Mouse (Mus musculus) gastrocnemius, adult 8-10 months (tissue): Measurements from ENCODE around the gene Gm49369. TPM values are rescaled to one million over a fixed set of nuclear protein-coding genes. Genes with fewer than 3 reads are reported as not detected.
A peak's percentile ranks its signal among the peaks of the same experiment; 100 is the strongest.
"Not testable (repeated sequence)": the region's sequence is repeated elsewhere in the genome, so short reads cannot be mapped to it uniquely, and the experiment has no call there.

ENCODE experiments used
- DNase-seq, 2 experiments: peaks; one replicate each; pipeline ENCODE4 v3.0.0; 2022; ENCODE audit warnings: low spot score in 2 of 2
- total RNA-seq, 4 experiments: library from RNA; stranded (reverse); gene quantifications; 2 replicates each; pipeline ENCODE4 v1.2.4; 2022

The Gm49369 gene
- total RNA-seq, 4 experiments from 2014 or later: 1.7 to 8.5 (median 4.8) TPM

GRCm38 (mm10) chr7:142330271-142330724, 52.2 kb downstream of the Gm49369 start:
- DNase-seq: peak in 1 of 2 experiments; percentile 27

- DNase-seq: no peak
These were observed 54.0 kb downstream of the Gm49369 start for GRCm38 (mm10) chr7:142328507-142328906.

DNA sequence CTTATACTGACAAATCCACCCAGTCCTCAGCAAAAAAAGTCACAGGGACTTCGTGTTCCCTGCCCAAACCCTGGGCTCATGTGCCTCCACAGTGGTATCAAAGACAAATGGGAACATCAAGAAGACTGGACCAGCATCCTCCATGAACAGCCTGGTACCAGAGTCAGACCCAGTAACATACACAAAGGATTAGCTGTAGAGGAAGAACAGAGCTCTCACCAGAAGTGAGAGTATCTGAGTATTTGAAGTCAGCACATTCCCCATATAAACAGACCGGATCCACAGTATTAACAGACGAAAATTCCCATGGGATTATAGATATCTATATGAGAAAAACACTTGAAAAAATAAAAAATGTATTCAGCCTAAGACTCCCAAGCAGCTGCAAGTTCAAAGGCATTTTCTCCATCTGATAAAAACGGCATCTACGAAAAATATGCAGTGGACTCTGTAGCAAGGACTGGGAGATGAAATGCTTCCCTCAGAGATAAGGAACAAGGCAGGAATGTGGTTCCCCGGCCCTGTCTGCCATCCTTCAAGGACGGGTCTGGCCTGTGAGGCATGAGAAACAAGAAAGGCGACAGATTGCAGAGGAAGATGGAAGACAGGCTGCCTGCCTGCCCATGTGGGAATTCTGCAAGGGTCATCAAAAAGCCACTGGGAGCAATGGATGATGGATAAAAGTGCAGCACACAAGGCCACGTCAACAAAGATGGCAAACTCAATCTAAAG, 55.6 kb downstream of the Gm49369 start:
- DNase-seq: no peak

DNA sequence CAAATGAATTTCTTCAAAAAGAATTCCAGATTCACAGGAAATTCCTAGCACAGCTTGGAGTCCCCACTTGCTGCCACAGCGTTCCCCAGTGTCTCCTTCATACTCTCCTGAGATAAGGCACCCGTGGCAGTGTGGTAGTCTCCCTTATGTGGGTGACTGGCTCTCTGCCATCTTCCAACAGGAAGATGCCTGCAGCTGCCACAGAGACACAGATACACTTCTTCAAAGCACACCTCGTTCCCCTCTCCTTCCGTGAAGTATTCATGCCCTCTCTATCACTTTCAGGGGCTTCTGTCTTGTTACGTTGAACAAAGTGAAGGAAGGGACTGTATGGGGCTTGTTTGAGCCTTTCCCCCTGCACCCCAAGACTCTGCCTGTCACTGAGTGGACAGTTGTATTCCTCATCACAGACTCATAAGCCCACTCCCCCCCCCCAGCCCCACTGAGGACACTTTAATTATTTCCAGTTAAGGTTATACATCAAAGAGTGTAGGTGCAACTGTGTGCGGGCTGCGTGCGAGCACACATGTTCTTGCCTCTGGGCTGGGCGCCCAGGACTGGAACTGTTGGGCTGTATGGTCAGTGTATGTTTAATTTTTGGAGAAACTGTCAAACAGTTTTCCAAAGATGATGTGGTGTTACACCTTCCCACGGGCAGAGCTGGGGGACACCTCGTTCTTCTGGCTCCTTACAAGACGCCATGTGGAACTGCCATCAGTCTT, 58.9 kb downstream of the Gm49369 start:
- DNase-seq: no peak

GRCm38 (mm10) chr7:142322641-142323040, 59.8 kb downstream of the Gm49369 start:
- no peak for DNase-seq

- not testable (repeated sequence) for DNase-seq
These were observed 60.7 kb downstream of the Gm49369 start for GRCm38 (mm10) chr7:142321637-142322306.

Other genes starting within 250 kb of the Gm49369 start
- gene Gm39115, start 246.6 kb downstream of the Gm49369 start, total RNA-seq: not detected
- not detected for gene Gm45337, start 238.1 kb downstream of the Gm49369 start, total RNA-seq
- gene Gm29735, start 225.6 kb downstream of the Gm49369 start, total RNA-seq: not detected
- gene Gm4553, start 216.9 kb downstream of the Gm49369 start, total RNA-seq: not detected
- not detected for gene Krtap5-2, start 206.7 kb downstream of the Gm49369 start, total RNA-seq
- gene Gm10153, start 192.3 kb downstream of the Gm49369 start, total RNA-seq: not detected
- not detected for gene Krtap5-3, start 181.3 kb downstream of the Gm49369 start, total RNA-seq
- gene Gm7579, start 170.8 kb downstream of the Gm49369 start, total RNA-seq: not detected
- gene Krtap5-5, start 152.7 kb downstream of the Gm49369 start, total RNA-seq: not detected
- gene Gm40460, start 141.6 kb downstream of the Gm49369 start, total RNA-seq: not detected
- not detected for gene Gm2431, start 124.3 kb downstream of the Gm49369 start, total RNA-seq
- gene Gm4559, start 108.3 kb downstream of the Gm49369 start, total RNA-seq: not detected
- gene Krtap5-1, start 85.5 kb downstream of the Gm49369 start, total RNA-seq: not detected
- not detected for gene Krtap5-4, start 79.1 kb downstream of the Gm49369 start, total RNA-seq
- 1 to 10 TPM; 1.6 to 2.4 (median 2.1) TPM for gene Ifitm10, start 8.9 kb downstream of the Gm49369 start, total RNA-seq
- gene Ctsd, start 5.4 kb upstream of the Gm49369 start, total RNA-seq: 100 to 1,000 TPM; 443 to 485 (median 471) TPM
- not detected for gene Syt8, start 52.2 kb upstream of the Gm49369 start, total RNA-seq
- over 10,000 TPM; 16,943 to 22,105 (median 19,624) TPM for gene Tnni2, start 59.1 kb upstream of the Gm49369 start, total RNA-seq
- gene Lsp1, start 78.1 kb upstream of the Gm49369 start, total RNA-seq: 10 to 100 TPM; 22.8 to 39.1 (median 34.1) TPM
- gene Tnnt3, start 116.2 kb upstream of the Gm49369 start, total RNA-seq: over 10,000 TPM; 31,851 to 38,724 (median 35,835) TPM
- 1 to 10 TPM; 1.0 to 5.1 (median 3.1) TPM for gene Mrpl23, start 150.0 kb upstream of the Gm49369 start, total RNA-seq